Mouse (Mus musculus) frontal cortex, postnatal 10 days (tissue): ENCODE results near the gene Cdc42bpa.
A peak's percentile ranks its signal among the peaks of the same experiment; 100 is the strongest.

Experiments used
- DNase-seq, 2 experiments: peaks; one replicate each; pipeline ENCODE4 v3.0.0; 2022; ENCODE audit warnings: low spot score in 2 of 2, mixed read lengths in 1 of 2

Gene Cdc42bpa

DNA sequence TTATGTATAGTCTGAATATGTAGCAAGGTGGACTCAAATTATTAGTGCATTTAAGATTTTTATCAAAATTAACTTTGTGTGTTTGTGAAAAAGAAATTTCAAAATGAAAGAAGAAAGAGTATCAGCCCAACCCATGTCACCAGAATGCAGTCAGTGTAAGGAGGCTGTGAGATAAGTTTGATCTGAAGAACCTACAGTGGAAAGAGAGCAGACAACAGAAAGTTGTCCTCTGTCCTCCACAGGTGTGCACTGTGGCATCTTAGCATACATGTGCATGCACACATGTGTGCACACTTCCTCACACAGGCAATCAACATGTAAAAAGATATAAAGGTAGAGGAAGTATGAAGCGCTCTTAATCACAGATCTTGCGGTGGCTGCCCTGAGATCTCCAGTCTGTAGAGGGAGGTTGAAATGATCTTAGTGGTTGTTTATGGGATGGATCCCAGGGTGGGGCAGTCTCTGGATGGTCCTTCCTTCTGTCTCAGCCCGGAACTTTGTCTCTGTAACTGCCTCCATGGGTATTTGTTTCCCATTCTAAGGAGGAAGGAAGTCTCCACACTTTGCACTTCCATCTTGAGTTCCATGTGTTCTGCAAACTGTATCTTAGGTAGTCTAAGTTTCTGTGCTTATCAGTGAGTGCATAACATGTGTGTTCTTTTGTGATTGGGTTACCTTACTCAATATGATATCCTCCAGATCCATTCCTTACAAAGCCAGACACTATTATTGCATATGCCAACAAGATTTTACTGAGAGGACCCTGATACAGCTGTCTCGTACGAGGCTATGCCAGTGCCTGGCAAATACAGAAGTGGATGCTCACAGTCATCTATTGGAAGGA, 71.7 kb downstream of the Cdc42bpa start:
- DNase-seq = no peak

DNA sequence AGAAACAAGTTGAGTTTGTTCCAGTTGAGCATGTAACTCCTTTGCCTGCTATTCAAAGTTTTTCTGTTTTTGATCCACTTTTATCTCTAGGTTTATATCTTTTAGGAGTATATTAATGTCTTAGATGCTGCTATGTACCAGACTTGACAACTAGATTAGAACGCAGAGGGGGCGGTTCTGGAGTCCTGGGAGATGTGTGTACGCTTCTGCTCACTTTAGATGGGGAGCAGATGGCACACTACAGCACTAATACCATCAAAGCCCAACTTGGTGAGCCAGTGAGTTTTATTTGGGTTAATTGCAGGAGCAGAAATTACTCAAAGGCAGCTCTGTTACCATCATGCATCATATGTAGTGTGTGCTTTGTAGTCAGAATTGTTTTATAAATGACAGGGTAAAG, 77.2 kb downstream of the Cdc42bpa start:
- DNase-seq = peak in 1 of 2 experiments; percentile 19

DNA sequence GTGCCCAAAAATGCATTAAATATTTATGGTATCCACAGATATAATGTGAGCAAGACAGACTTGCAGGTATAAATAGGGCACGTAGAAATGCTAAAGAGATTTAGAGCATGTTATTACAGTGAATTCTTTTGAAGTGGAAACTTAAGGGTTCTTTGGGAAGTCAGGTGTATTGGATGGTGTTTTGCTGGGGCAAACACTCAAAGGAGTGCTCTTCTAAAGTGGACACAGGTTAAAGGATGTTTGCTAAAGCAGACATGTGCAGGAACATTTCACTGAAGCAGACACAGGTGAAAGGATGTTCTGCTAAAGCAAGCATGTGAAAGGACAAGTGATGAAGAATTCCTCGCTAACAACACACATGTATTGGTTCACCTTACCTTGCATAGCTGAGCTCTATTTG, 83.9 kb downstream of the Cdc42bpa start:
- DNase-seq = no peak

DNA sequence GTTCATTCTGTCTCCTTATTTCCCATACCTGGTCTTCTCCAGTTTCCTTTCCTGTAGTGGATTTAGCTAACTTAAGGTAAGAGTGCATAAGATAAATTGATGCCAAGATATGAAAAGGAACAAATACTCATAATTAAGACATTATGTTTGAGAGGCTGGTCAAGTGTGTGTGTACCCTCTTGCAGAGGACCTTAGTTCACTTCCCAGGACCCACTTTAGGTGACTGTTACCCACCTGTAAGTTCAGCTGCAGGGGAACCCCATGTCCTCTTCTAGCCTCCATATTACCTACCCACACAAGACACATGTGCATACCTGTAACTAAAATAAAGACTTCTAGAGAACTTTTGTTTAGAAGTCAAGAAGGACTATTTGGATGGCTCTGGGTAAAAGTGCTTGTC, 84.9 kb downstream of the Cdc42bpa start:
- DNase-seq = no peak

DNA sequence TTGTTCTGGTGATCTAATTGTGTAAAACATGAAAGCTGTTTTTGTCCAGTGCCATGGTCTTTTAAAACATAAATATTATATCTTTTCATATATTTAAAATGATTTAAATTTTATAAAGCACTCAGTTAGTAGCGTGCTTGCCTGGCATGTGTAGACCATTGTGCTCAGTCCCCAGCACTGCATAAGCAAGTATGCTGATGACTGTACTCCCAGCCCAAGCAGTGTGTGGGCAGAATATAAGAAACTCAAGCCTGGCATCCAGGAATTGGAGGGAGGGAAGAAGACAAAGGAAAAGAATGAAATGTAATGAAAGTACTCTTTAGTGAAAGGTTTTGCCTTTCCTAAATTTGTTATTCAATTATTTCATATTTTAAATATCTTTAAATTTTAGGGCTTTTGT, 128.9 kb downstream of the Cdc42bpa start:
- no peak for DNase-seq

DNA sequence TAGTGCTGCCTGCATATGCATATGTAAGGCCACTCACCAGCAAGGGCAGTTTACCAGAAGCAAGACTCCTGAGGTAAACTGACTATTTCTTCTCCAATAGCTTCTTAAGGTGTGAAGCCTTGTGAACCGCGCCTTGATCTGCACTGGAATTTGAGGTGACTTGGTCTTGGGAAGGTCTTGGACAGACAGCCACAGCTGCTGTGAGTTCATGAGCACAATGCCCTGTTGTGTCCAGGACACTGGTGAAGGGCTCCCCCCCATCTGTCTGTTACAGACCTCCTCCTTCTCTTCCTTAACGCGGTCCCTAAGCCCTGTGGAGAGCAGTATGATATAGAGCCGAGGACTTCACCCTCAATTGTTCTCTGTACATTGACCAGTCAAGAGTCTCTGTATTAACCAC, 138.2 kb downstream of the Cdc42bpa start:
- no peak for DNase-seq

DNA sequence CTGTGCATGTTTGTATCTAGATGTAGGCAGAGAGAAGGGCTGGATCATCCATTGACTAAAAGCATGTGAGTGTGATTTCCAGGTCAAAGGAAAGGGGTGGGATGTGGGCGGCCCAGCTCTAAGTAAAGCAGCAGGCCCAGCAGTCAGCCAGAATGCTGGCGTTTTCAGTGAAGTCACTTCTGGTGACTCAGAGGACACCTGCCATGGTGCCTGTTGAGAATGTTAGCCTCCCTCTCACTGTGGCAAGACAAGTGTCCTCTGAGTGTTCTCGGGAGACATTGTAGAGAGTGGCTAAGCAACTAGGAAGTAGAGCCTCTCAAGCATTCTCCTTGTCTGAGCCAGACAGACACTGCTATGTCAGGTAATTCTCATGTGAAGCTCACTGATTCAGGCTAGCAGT, 144.3 kb downstream of the Cdc42bpa start:
- no peak for DNase-seq

DNA sequence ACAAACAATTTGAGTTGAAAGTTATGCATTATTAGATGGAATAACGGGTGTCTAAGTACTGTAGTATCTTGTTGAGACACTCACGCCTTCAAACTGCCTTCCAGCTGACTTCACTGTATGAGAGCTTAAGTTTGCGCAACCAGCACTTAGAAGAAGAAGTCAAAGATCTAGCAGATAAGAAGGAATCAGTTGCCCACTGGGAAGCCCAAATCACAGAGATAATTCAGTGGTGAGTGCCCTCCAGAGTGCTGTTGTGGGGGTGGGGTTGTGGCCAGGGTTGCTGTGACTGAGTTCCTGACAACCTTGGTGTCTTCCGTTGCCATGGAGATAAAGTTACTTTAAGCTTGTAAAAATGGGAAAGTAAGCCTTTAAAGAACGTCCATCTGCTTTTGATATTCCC, 148.8 kb downstream of the Cdc42bpa start:
- no peak for DNase-seq

DNA sequence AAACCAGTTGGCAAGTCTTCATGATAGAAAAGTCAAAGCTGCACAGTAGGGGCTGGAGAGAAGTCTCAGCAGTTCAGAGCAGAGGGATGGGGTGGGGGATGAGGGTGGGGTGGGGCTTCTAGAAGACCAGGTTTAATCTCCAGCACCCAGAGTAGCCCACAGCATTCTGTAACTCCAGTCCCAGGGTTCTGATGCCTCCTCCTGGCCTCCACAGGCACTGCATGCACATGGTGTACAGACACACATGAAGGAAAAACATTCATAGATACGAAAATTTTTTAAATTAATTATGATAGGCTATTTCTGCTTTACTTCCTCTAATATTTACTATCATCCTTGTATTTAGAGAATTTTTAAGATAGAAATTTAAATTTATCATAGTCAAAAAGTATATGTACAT, 156.3 kb downstream of the Cdc42bpa start:
- no peak for DNase-seq

DNA sequence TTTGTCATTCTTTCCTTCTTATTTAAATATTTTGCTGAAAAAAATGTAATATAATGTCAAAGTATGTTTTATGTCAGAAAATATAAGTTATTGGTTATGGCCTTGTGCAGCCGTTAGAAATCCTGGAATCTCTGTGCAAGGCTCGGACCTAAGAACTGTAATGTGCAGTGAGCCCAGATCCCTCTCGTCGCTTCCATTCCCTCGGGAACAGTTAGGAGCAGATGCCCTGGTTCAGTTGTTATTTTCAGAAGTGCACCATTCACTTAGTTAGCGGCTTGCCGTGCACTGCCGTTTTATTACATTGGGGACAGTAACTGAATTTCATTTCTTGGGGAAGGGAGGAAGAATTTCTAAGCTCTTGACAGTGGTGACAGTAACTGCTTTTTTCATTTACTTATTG, 158.0 kb downstream of the Cdc42bpa start:
- no peak for DNase-seq

DNA sequence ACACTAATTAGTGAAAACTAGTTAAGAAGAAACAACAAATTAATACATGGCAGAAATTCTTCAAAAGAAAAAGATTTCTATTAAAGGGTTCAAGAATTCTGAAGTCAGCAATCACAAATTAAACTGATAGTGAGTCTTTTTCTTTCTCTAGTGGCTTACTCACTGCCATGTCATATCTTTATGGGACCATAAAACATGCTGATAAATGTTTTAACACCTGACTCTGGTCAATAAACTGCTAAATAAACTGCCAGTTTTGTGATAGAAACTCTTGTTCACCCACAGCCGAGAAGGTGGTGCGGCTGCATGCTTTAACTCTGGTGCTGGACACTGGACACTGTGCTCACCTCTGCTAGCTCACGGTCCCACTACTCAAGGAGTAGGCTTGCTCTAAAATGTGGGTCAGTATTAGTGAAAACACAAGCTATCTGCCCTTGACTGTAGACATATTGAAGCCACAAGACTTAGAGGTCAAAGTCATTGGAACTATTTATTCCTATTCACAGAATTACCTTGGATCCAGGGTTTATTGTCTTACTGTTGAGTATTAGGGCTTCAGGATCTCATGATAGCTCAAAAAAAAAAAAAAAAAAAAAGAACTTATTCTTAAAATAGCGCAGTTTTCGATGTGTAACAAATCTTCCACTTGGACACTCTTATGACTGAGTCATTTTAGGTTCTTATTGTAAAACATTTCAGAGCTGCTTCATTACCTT, 168.0 kb downstream of the Cdc42bpa start:
- no peak for DNase-seq

DNA sequence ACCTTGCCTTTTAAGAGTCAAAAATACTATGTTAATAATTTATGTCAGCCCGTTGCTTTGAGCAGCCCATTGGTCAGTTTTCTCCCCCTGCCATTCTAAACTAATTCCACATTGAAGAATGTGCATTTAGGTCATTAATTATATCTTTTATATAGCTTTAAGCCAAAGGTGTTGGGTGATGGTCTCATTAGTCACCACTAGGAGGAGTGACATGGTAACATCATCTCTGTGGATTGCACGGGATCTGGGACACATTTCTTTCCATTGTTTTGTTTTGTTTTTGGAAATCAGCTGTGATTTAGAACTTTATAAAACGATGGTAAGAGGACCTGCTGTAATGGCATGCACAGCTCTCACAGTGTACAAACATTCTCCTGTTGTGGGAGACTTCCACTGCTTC, 171.1 kb downstream of the Cdc42bpa start:
- DNase-seq = no peak

DNA sequence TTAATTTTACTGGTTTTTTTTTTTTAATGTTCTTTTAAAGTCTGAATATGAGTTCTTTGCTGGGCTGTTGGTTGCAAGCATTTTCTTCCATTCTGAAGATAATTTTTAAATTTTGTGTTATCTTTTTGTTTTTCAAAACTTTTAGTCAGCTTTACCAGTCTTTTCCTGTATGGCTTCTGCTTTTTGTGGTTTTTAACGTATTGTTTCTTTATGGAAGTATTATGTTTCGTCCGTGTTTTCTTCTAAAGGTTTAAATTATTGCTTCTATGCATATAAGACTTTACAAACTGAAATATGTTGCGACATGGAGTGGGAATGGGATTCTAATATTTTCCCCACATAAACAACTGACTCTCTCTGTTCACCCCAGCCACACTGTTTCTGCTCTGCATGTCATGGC, 171.9 kb downstream of the Cdc42bpa start:
- DNase-seq = no peak

DNA sequence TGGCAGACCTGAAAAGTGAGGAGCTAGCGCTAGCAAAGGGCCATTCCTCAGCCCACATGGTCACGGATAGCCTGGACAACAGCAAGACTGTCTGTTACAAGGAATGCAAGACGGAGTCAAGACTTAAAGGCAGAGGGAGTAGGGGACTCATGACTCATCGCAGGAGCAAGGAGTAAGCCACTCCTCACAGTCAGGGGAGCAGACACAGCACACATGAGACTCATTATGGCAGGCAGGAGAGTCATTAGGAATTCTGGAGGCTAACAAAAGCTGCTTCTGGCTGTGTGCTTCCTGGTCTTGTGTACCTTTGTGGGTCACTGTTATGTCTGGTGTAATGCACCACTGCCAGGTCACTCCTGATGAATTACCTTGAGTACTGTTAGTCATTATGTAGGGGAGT, 178.9 kb downstream of the Cdc42bpa start:
- DNase-seq = no peak

DNA sequence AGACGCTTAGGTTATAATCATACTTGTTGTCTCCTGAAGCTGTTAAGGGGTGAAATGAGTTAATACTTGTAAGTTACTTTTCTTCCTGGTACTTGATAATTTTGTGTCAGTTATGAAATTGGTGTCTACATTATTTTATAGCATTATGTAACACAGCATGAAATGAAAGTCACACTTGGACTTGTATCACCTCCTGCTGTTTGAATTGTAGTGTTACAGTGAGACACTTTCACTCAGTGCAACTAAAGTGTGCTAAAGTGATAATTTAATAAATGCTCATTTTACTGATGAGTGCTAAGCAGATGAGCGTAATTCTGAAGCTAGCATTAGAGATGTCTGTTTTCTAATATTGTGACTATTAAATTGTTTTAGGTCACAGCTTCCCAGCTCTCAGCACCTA, 180.7 kb downstream of the Cdc42bpa start:
- DNase-seq = no peak

DNA sequence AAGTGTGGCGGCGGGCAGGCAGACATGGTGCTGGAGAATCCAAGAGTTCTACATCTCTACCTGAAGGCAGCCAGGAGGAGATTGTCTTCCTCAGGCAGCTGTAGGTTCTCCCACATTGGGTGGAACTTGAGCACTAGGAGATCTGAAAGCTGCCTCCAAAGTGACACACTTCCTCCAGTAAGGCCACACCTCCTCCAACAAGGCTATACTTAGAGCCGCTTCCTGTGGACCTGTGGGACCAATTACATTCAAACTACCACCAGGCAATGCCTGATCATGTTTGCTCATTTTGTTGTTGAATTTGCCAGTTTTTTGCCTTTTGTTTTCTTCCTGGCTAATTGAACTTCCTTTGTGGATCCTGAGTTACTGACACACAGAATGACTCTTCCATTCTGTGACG, 187.8 kb downstream of the Cdc42bpa start:
- no peak for DNase-seq

DNA sequence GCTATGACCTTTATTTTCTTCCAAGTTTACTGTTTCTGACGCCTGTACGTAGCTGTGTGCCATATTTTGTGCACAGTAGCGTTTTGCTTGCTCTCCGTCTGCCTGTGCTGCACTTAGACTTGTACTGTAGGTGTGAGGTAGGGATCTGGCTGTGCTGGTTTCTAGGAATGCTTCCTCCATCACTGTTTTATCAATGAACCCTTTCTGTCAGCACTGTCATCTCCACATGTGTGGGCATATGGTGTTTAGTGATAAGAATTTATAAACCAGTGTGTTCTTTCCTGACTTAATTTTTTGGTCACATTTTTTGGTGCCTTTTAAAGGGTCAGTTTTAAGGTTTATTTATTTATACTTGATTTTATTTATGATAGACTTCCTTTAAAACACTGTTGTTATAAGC, 188.3 kb downstream of the Cdc42bpa start:
- no peak for DNase-seq

DNA sequence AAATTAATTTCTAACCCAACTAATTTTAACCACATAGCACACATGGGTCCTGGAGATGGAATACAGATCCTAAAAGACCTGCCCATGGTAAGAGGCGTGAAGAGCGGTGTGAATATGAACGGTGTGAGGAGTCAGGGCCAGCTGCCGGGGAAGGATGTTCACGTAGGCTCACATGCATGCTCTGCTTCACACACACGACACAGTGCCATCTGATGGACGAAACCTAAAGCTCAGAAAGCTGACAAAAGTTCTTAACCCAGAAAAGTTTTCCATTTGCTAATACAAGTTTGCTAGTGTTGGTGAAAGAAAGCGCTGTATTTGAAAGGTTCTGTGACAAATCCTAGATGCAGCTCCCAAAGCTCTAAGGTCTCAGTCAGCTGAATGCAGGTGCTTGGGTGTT, 190.9 kb downstream of the Cdc42bpa start:
- DNase-seq = no peak

DNA sequence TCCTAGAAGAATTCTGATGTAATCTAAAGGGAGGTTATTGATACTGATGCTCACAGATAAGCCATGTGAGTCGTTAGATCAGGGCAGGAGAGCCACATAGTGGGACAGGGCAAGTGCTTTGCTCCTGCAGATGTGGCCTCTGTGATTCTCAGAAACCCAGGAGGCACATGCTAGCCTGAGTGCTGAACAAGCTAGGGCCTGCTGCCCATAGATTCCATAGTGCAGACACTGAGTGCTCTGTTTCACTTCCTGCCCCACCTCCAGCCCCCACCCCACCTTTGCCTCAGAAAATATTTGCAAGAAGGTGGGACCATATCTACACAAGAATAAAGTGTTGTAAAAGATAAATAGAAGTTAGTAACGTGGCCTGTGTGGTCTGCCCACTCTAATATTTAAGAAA, 198.4 kb downstream of the Cdc42bpa start:
- DNase-seq = no peak

DNA sequence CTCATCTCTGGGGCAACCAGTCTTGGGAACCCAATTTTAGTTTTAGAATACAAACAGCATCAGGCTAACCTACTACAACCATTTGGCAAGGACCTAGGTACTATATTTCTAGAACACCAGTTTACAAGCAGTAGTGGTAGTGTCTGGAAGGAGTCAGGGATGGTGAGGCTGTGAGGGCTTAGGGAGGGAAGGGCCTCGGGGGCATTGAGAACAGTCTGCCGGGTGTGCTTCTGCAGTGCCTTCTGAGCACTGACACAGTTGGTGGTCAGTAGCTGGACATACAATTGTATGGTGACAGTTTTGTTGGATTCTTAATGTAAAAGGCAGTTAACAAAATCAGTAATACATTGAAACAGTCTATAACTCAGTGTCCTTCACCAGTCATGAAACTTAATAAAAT, 200.3 kb downstream of the Cdc42bpa start:
- DNase-seq = no peak

DNA sequence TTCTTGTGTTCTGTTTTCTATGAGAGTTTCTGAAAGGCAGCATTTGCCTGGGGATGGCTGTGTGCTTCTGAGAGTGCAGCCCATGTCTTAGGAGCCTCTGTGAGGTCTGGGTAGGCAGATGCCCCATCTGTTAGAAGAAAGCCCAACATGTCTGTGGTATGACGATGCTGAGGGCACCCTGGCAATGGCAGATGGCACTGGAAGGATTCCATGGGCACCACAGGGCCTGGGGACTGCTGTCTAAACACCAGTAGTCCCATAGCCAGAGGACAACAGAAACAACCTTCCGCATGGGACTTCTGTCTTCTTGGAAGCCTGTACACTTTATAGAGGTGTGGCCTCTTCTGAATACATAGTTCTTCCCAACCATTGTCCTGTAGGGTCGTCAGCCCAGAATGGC, 200.9 kb downstream of the Cdc42bpa start:
- no peak for DNase-seq

DNA sequence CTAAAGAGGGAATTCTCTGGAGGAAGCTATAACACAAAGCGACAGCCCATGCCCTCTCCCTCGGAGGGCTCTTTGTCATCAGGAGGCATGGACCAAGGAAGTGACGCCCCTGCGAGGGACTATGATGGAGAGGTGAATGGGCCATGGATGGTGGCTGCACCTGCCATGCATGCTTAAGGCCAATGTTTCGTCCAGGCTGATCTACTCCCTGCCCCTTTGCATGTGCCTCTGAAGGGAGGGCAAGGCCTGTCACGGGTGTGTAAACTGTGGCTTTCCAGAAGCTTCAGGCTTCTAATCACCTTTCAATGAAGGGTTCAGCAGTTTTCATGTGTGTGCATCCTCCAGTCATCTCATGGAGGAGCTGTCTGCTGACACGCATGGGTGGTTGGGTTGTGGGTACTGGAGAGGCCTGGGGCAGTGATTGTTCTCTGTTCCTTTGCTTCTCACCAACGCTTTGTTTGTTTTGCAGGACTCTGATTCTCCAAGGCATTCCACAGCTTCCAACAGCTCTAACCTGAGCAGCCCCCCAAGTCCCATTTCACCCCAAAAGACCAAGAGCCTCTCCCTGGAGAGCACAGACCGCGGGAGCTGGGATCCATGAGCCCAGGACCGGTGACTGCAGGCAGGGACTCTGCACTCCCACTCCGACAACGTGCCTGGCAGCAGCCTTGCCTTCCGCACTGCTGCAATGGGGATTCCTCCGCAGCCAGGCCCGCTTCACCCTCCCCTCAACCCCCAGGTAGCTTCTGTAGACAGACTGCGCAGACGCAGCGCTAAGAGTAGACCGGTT, 201.5 kb downstream of the Cdc42bpa start:
- DNase-seq = no peak

DNA sequence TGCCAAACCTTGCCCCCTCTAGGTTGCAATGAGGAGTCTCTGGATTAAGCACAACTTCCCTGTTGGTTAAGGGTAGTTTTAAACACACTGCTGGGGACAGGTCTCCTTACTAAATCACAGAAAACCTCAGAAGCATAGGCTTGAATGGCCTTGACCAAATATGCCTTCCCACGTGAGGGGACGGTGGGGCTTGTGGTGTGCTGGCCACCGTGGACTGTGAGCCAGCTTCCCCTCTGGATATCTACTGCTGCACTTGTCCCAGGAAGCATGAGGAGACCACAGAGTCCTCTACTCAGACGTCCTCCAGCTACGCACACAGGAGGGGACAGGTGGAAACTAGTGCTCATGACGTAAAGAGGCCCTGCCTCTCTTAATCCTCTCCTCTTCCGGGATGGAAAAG, 202.7 kb downstream of the Cdc42bpa start:
- DNase-seq = no peak
